Mouse (Mus musculus) liver, embryonic 11.5 days (tissue): ENCODE measurements around the gene Prkca. TPM values are rescaled to one million over a fixed set of nuclear protein-coding genes. Genes with fewer than 3 reads are reported as not detected.

Experiments
- ATAC-seq: fragments of 200-750 bp; cut with Nextera tagmentation; replicated peaks from 2 replicates; pipeline ENCODE4 v1.8.0; 2017; ENCODE audit warnings: moderate number of reproducible peaks, mild to moderate bottlenecking, moderate TSS enrichment, moderate library complexity; ENCODE audit not compliant: low FRiP score
- DNase-seq: peaks from one replicate; pipeline ENCODE4 v3.0.0-alpha.2; 2017; ENCODE audit warnings: low spot score
- H3K27ac ChIP-seq: fragments of 300-500 bp; sonication (generic); 2 replicates; pipeline ENCODE4 v1.5.1; 2014; ENCODE audit warnings: mild to moderate bottlenecking, low read depth, low read length, control low read depth
- H3K27me3 ChIP-seq: fragments of 300-500 bp; sonication (generic); replicated peaks from 2 replicates; pipeline ENCODE4 v1.6.1; 2014; ENCODE audit warnings: low read length, mixed read lengths; ENCODE audit not compliant: control insufficient read depth, insufficient read depth
- H3K36me3 ChIP-seq: fragments of 300-500 bp; sonication (generic); 2 replicates; pipeline ENCODE4 v1.6.1; 2014; ENCODE audit warnings: mild to moderate bottlenecking, low read length, moderate library complexity, mixed read lengths; ENCODE audit not compliant: control insufficient read depth, insufficient read depth
- H3K4me1 ChIP-seq: fragments of 300-500 bp; sonication (generic); replicated peaks from 2 replicates; pipeline ENCODE4 v1.6.1; 2014; ENCODE audit warnings: low read length, mixed read lengths; ENCODE audit not compliant: control insufficient read depth, insufficient read depth
- H3K4me2 ChIP-seq: fragments of 300-500 bp; sonication (generic); 2 replicates; pipeline ENCODE4 v1.6.1; 2014; ENCODE audit warnings: mild to moderate bottlenecking, control low read depth, moderate library complexity
- H3K4me3 ChIP-seq: fragments of 300-500 bp; sonication (generic); 2 replicates; pipeline ENCODE4 v1.5.1; 2014; ENCODE audit warnings: low read depth, low read length, control low read depth
- H3K9ac ChIP-seq: fragments of 300-500 bp; sonication (generic); 2 replicates; pipeline ENCODE4 v1.6.1; 2014; ENCODE audit warnings: low read depth, low read length, control low read depth
- H3K9me3 ChIP-seq: fragments of 300-500 bp; sonication (generic); 2 replicates; pipeline ENCODE4 v1.6.1; 2016; ENCODE audit warnings: low read length, inconsistent platforms, mixed read lengths; ENCODE audit not compliant: control insufficient read depth
- WGBS: fragments of 180-500 bp; shearing (Covaris S2); extraction: QIAGEN DNeasy Blood & Tissue Kit; methylation state at CpG from one replicate; pipeline ENCODE4 v1.1.7; 2014; 5-methylcytosine and 5-hydroxymethylcytosine counted together
- polyA plus RNA-seq: library from polyadenylated mRNA; unstranded; fragments of >200 nt; fragmentation: Nextera tagmentation; extraction: Ambion mirVana; gene quantifications from 2 replicates; pipeline ENCODE4 v1.2.1, GENCODE M21; 2014

Prkca gene
- polyA plus RNA-seq, 1 experiment from 2014 or later = 12.4 TPM

DNA sequence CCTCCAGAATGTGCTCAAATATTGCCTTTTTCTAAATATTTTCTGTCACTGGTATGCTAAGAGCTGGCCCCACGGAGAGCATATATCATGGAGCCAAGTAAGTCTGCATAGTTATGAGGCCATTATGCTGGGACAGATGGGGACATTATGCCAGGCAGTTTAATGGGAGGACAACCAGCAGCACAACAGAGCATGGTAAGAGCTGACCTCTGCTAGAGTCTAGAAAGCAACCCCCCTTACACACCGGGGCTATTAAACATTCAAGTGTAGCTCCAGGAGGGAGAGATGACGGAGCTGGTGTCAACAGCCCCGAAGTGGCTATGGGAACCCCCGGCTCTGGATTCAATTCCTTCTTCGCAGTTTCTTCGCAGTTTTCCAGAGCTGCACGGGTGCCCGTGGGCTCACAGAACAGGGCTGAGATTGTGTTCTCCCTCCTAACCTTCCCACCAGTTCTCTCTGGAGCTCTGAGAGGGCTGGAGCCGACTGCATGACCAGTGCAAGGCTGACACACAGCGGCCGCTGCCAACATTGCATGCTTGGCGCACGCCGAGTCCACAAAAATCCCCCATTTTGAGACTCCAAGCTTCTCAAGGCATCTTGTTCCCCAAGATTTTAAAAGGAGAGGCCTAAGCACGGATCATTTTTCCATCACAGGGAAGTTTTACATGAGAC is 361.4 kb downstream of the Prkca start:
- peak; percentile 56 for DNase-seq
- Histone ChIP-seq H3K9ac (no peak overlapping the region), H3K27ac (no peak overlapping the region), H3K4me2 (no peak overlapping the region), H3K36me3 (no peaks in the 10 kb centered on the region), H3K9me3 (no peaks in the 10 kb centered on the region), H3K4me1 (no peaks in the 10 kb centered on the region; the same call in 1 of the 2 replicates), H3K4me3 (no peak overlapping the region), H3K27me3 (no peaks in the 10 kb centered on the region)
- WGBS = 44% methylated on average over 16 of the region's 16 CpGs
- no peak for ATAC-seq

DNA sequence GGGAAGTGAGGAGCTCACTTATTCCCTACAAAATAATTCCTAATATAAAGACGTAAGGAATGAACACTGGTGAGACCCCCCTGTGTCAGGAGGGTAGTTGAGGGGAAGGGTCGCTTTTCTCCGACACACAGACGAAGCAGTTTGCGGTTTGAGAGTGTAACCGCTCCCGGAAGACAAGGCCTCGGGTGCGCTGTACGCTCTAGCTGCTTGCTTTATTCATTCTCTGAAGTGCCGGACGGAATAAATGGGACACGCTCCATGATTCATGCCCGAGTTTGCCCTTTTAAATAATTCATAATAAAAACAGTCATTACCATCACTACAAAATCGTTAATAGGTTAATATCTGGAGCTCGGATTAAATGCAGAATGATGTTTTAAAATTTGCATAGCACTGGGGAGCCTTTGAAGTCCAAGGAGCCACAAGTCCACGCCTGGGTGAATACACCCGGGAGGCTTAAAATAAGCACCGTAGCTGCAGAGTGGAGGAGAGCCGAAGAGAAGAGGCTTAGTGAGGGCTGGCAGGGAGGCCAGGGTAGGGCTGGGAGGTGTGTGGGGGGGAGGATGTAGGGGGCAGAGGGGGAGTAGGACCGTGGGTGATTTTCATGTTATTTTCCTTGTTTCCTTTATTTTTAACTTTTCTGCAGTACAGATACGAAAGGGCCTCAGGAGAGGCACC is 364.1 kb downstream of the Prkca start:
- no peak overlapping the region for H3K4me2 ChIP-seq
- H3K9me3 ChIP-seq = no peaks in the 10 kb centered on the region
- no peak overlapping the region for H3K9ac ChIP-seq
- no peak for DNase-seq
- no peak for ATAC-seq
- WGBS = 75% methylated on average over 22 of the region's 22 CpGs
- H3K27me3 ChIP-seq = no peaks in the 10 kb centered on the region
- no peak overlapping the region for H3K4me3 ChIP-seq
- no peak overlapping the region for H3K27ac ChIP-seq
- no peaks in the 10 kb centered on the region for H3K4me1 ChIP-seq
- no peaks in the 10 kb centered on the region for H3K36me3 ChIP-seq

DNA sequence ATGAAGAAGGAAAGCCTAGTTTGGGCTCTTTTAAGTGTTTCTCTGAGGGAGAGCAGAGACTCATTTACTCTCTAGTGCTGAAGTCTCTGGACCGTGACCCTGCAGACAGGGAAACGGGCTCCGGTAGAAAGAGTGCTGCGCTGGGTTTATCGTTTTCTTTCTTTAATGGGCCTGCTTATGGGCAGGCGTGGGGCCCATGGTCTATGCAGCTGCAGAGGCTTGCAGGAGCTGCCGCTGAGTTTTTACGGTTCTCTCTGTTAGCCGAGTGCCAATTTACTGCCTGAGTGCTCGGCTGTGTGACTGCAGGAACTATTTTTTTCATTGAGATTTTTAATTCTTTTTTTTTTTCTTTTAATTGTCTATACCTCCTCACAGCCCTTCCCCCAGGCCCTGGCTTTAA is 373.8 kb downstream of the Prkca start:
- Histone ChIP-seq H3K4me2 (no peak overlapping the region), H3K36me3 (no peaks in the 10 kb centered on the region), H3K4me1 (no peaks in the 10 kb centered on the region), H3K9ac (no peak overlapping the region), H3K4me3 (no peak overlapping the region), H3K27ac (no peak overlapping the region), H3K9me3 (no peaks in the 10 kb centered on the region), H3K27me3 (no peaks in the 10 kb centered on the region)
- DNase-seq = no peak
- no peak for ATAC-seq
- WGBS = 85% methylated on average over 10 of the region's 10 CpGs

DNA sequence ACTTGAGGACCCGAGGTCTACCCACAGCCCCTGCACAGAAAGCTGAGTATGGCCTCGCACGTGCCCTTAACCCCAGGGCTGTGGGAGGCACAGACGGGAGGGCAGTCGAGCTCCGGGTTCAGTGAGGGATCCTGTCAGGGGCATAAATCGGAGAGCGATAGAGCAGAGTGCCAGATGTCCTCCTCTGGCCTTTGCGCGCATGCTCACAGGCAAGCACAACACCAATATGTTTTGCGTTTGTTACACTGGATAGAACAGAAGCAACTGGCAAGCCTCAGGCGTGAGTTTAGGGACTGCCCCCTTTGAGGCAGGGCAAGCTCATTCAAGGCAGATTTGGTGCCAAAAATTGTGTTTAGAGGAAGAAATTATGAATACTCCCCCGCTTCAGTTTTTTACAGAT is 375.6 kb downstream of the Prkca start:
- H3K9me3 ChIP-seq = no peaks in the 10 kb centered on the region
- DNase-seq (no peak), ATAC-seq (no peak)
- H3K4me1 ChIP-seq = no peaks in the 10 kb centered on the region
- H3K36me3 ChIP-seq = no peaks in the 10 kb centered on the region
- 72% methylated on average over 13 of the region's 13 CpGs for WGBS
- H3K4me2 ChIP-seq = no peak overlapping the region
- no peak overlapping the region for H3K27ac ChIP-seq
- H3K4me3 ChIP-seq = no peak overlapping the region
- H3K9ac ChIP-seq = no peak overlapping the region
- no peaks in the 10 kb centered on the region for H3K27me3 ChIP-seq

DNA sequence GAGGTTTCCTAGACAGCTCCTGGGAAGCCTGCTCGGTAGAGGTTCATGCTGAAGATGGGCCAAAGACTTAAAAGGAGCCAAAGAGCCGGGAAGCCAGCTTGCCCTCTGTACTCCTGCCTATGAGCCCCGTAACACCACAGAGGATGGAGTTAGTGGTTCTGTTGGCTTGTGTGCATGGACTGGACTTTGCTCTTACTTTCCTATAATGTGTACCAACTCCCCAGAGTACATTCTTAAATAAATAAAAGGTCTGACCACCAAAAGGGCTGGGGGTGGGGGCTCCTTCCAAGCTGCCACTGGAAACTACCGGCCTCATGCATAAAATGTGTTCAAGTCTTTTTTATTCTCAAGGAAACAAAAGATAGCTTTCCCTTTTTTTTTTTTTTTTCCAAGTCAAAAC is 377.5 kb downstream of the Prkca start:
- Histone ChIP-seq H3K4me3 (no peak overlapping the region), H3K4me1 (no peaks in the 10 kb centered on the region), H3K9ac (no peak overlapping the region), H3K4me2 (no peak overlapping the region), H3K36me3 (no peaks in the 10 kb centered on the region), H3K27ac (no peak overlapping the region), H3K27me3 (no peaks in the 10 kb centered on the region), H3K9me3 (no peaks in the 10 kb centered on the region)
- DNase-seq (no peak), ATAC-seq (peak; percentile 45; the same call in 1 of the 2 replicates)
- WGBS = 68% methylated on average over 4 of the region's 4 CpGs

DNA sequence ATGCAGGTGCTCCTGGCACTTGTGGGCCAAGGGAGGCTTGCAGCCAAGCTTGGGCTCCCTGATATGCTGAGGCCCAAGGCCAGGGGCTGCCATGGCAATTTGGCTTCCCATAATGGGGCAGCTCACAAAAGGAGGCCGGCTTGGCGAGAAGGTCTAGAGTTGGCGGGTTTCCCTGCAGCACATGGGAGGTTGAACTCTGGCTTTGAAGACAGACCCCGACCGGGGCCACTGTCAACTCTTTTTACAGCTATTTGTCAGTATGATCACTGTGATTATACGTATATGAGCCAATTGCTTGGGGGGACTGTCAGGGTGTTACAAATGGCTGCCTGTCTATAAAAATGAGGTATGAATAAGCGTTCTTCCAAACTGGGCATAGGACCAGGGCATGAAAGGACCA is 378.3 kb downstream of the Prkca start:
- Histone ChIP-seq H3K27ac (no peak overlapping the region), H3K4me2 (no peak overlapping the region), H3K4me1 (no peaks in the 10 kb centered on the region), H3K27me3 (no peaks in the 10 kb centered on the region), H3K9ac (no peak overlapping the region), H3K9me3 (no peaks in the 10 kb centered on the region), H3K4me3 (no peak overlapping the region), H3K36me3 (peaks cover under 1% of the 10 kb centered on the region; the same call in 1 of the 2 replicates)
- no peak for DNase-seq
- 80% methylated on average over 7 of the region's 7 CpGs for WGBS
- no peak for ATAC-seq

DNA sequence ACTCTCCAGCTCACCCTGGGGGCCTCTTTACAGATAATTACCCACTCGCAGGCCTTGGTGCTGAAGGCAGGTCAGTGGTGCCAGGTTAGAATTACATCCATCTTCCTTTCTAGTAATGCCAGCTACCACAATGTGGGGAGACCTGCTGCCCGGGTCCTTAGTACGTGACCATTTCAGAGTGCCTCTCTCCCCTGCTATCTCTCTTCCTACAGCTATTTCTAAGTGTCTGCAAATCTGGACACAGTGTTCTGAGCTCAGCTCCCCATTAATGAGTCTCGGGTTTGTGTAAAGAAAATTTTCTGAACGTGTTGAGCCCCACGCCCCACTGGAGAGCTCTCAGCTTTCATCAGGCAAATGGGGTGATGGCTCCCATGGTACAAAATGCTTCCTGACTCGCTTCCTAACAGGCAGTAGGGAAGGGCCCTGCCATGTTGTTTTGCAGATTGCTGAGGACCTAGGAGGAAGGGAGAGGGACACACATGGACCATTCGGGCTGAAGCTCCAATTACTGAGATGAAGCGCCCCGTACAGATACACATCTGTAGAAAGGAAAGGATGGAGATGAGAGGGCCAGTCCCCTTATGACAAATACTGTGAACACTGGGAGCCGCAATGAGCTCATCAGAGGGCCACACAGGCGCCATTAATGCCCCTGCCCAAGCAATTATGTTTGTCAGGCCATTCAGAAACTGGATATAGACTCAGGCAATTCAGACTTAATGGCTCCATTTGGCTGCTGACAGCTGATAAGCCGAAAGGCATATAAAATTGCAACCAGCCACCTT is 386.0 kb downstream of the Prkca start:
- Histone ChIP-seq H3K36me3 (peaks cover 2% of the 10 kb centered on the region; the same call in 1 of the 2 replicates), H3K27ac (no peak overlapping the region), H3K4me1 (no peaks in the 10 kb centered on the region), H3K27me3 (no peaks in the 10 kb centered on the region), H3K9ac (no peak overlapping the region), H3K4me2 (no peak overlapping the region), H3K4me3 (no peak overlapping the region), H3K9me3 (no peaks in the 10 kb centered on the region)
- no peak for ATAC-seq
- no peak for DNase-seq
- 85% methylated on average over 13 of the region's 13 CpGs for WGBS

DNA sequence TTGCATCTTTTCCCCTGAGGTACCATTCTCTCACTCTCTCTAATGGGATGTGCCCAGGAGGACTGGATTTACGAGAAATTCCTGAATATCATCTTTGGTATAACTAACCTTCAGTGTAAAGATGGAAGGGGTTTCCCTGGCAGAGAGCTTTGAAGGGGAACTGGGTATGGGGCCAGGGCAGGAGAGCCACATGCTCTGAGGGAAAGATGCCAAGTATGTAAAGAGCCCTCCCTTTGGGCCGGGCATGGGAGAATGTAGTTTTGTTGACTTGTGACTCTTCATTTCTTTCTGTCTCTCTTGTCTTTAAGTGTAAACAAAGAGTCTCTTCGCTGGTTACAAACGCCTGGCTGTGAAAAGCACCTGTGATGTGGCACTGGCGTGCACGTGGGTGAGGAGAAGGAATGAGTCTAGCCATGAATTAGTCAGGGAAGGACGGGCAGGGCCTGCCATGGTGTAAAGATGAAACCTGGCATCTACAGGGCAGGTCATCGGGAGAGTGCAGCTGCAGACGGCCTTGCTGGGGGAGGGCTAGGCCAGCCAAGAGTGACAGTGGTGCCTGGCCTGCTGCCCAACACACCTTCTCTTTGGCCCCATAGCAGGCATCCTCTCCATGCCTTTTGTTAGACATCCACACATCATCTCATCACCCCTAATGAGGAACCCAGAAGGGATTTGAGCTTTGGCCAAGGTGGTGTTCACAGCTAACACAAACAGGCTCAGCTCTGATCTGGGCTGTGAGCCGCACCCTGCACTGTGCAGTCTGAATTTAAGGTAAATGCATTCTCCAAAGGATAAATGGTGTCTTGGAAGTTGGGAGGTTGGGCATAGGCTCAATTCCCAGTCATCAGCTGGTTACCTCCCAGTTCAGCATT is 388.3 kb downstream of the Prkca start:
- H3K9ac ChIP-seq = no peak overlapping the region
- H3K27ac ChIP-seq = no peak overlapping the region
- no peak overlapping the region for H3K4me3 ChIP-seq
- no peaks in the 10 kb centered on the region for H3K9me3 ChIP-seq
- no peaks in the 10 kb centered on the region for H3K4me1 ChIP-seq
- DNase-seq (no peak), ATAC-seq (no peak)
- 81% methylated on average over 10 of the region's 10 CpGs for WGBS
- no peaks in the 10 kb centered on the region for H3K27me3 ChIP-seq
- H3K36me3 ChIP-seq = peaks cover 2% of the 10 kb centered on the region; the same call in 1 of the 2 replicates
- no peak overlapping the region for H3K4me2 ChIP-seq
